Mouse (Mus musculus): ENCODE results near the gene Crybb2. TPM values are rescaled to one million over a fixed set of nuclear protein-coding genes. Genes with fewer than 3 reads are reported as not detected.
A peak's percentile ranks its signal among the peaks of the same experiment; 100 is the strongest.

Crybb2 gene
- polyA plus RNA-seq, 1 experiment from 2014 or later: not detected

GRCm38 (mm10) chr5:113087465-113087864, 17.5 kb upstream of the Crybb2 start:
- ATAC-seq (ENCODE audit: low FRiP score, low read depth): no peak
- Histone ChIP-seq H3K9me3 (no peaks in the 10 kb centered on the region), H3K27ac (no peak overlapping the region), H3K36me3 (no peaks in the 10 kb centered on the region), H3K4me3 (no peak overlapping the region), H3K4me1 (no peaks in the 10 kb centered on the region), H3K4me2 (replicated peaks) (no peak overlapping the region), H3K9ac (no peak overlapping the region), H3K27me3 (replicated peaks) (no peaks in the 10 kb centered on the region)
- WGBS: 98% methylated on average over 2 of the region's 2 CpGs

- Histone ChIP-seq H3K4me1 (no peaks in the 10 kb centered on the region), H3K4me3 (no peak overlapping the region), H3K9ac (no peak overlapping the region), H3K27ac (no peak overlapping the region), H3K27me3 (replicated peaks) (no peaks in the 10 kb centered on the region), H3K36me3 (no peaks in the 10 kb centered on the region), H3K9me3 (no peaks in the 10 kb centered on the region), H3K4me2 (replicated peaks) (no peak overlapping the region)
- ATAC-seq (ENCODE audit: low FRiP score, low read depth): no peak
- 70% methylated on average over 4 of the region's 4 CpGs for WGBS
Measured at GRCm38 (mm10) chr5:113086990-113087389, 17.1 kb upstream of the Crybb2 start.

- WGBS: 84% methylated on average over 12 of the region's 12 CpGs
- no peaks in the 10 kb centered on the region for H3K9me3 ChIP-seq
- no peak for ATAC-seq (ENCODE audit: low FRiP score, low read depth)
- no peak overlapping the region for H3K4me3 ChIP-seq
- H3K9ac ChIP-seq: no peak overlapping the region
- no peaks in the 10 kb centered on the region for H3K4me1 ChIP-seq
- no peaks in the 10 kb centered on the region for H3K27me3 ChIP-seq (replicated peaks)
- no peak overlapping the region for H3K27ac ChIP-seq
- no peaks in the 10 kb centered on the region for H3K36me3 ChIP-seq
- no peak overlapping the region for H3K4me2 ChIP-seq (replicated peaks)
Measured at GRCm38 (mm10) chr5:113086439-113086838, 16.5 kb upstream of the Crybb2 start.

- no peak overlapping the region for H3K27ac ChIP-seq
Measured at GRCm38 (mm10) chr5:113085931-113086330, 16.0 kb upstream of the Crybb2 start.

GRCm38 (mm10) chr5:113084309-113084708, 14.4 kb upstream of the Crybb2 start:
- no peak overlapping the region for H3K27ac ChIP-seq
- H3K9me3 ChIP-seq: no peaks in the 10 kb centered on the region
- H3K4me3 ChIP-seq: no peak overlapping the region
- WGBS: 77% methylated on average over 2 of the region's 2 CpGs
- no peak for ATAC-seq (ENCODE audit: low FRiP score, low read depth)
- no peaks in the 10 kb centered on the region; the same call in 1 of the 2 replicates for H3K4me1 ChIP-seq
- H3K4me2 ChIP-seq (replicated peaks): no peak overlapping the region
- H3K9ac ChIP-seq: no peak overlapping the region
- H3K36me3 ChIP-seq: no peaks in the 10 kb centered on the region
- no peaks in the 10 kb centered on the region for H3K27me3 ChIP-seq (replicated peaks)

More at GRCm38 (mm10) chr5:113085931-113086330, 16.0 kb upstream of the Crybb2 start:
- Histone ChIP-seq H3K9me3 (no peaks in the 10 kb centered on the region), H3K4me2 (replicated peaks) (no peak overlapping the region), H3K9ac (no peak overlapping the region), H3K4me1 (no peaks in the 10 kb centered on the region), H3K4me3 (no peak overlapping the region), H3K36me3 (no peaks in the 10 kb centered on the region), H3K27me3 (replicated peaks) (no peaks in the 10 kb centered on the region)
- ATAC-seq (ENCODE audit: low FRiP score, low read depth): no peak
- WGBS: 62% methylated on average over 2 of the region's 2 CpGs

- Histone ChIP-seq H3K4me3 (no peak overlapping the region), H3K27ac (no peak overlapping the region), H3K4me1 (no peaks in the 10 kb centered on the region; the same call in 1 of the 2 replicates), H3K27me3 (replicated peaks) (no peaks in the 10 kb centered on the region), H3K9me3 (no peaks in the 10 kb centered on the region), H3K36me3 (no peaks in the 10 kb centered on the region), H3K4me2 (replicated peaks) (no peak overlapping the region), H3K9ac (no peak overlapping the region)
- 71% methylated on average over 19 of the region's 19 CpGs for WGBS
- no peak for ATAC-seq (ENCODE audit: low FRiP score, low read depth)
Measured at GRCm38 (mm10) chr5:113082356-113083168, 12.6 kb upstream of the Crybb2 start.

- Histone ChIP-seq H3K4me3 (no peak within 1 kb of the TSS), H3K27me3 (replicated peaks) (no peaks in the 10 kb centered on the region), H3K4me1 (no peaks in the 10 kb centered on the region; the same call in 1 of the 2 replicates), H3K4me2 (replicated peaks) (no peak within 1 kb of the TSS), H3K27ac (no peak within 1 kb of the TSS), H3K9ac (no peak within 1 kb of the TSS), H3K36me3 (no peaks in the 10 kb centered on the region), H3K9me3 (no peaks in the 10 kb centered on the region)
- ATAC-seq (ENCODE audit: low FRiP score, low read depth): no peak
- WGBS: 86% methylated on average over 8 of the region's 8 CpGs
Measured at GRCm38 (mm10) chr5:113081439-113081838, 11.5 kb upstream of the Crybb2 start, which contains the start of gene Crybb3. TSS of gene Crybb3 (minus strand) at chr5:113081584.

- no peak for ATAC-seq (ENCODE audit: low FRiP score, low read depth)
- H3K27me3 ChIP-seq (replicated peaks): no peaks in the 10 kb centered on the region
- H3K4me2 ChIP-seq (replicated peaks): no peak overlapping the region
- H3K9me3 ChIP-seq: no peaks in the 10 kb centered on the region
- H3K27ac ChIP-seq: no peak overlapping the region
- WGBS: 92% methylated on average over 9 of the region's 9 CpGs
- no peaks in the 10 kb centered on the region; the same call in 1 of the 2 replicates for H3K4me1 ChIP-seq
- no peak overlapping the region for H3K4me3 ChIP-seq
- H3K36me3 ChIP-seq: no peaks in the 10 kb centered on the region
- no peak overlapping the region for H3K9ac ChIP-seq
Measured at GRCm38 (mm10) chr5:113081020-113081419, 11.1 kb upstream of the Crybb2 start.

- Histone ChIP-seq H3K4me2 (replicated peaks) (peak overlapping the region; percentile 34), H3K27ac (no peak overlapping the region), H3K9me3 (no peaks in the 10 kb centered on the region), H3K36me3 (no peaks in the 10 kb centered on the region), H3K4me1 (no peaks in the 10 kb centered on the region; the same call in 1 of the 2 replicates), H3K27me3 (replicated peaks) (no peaks in the 10 kb centered on the region), H3K4me3 (no peak overlapping the region), H3K9ac (no peak overlapping the region)
- 21% methylated on average over 21 of the region's 21 CpGs for WGBS
- ATAC-seq (ENCODE audit: low FRiP score, low read depth): no peak
Measured at GRCm38 (mm10) chr5:113079783-113080182, 9.9 kb upstream of the Crybb2 start.

GRCm38 (mm10) chr5:113078686-113079085, 8.8 kb upstream of the Crybb2 start:
- WGBS: 72% methylated on average over 5 of the region's 5 CpGs
- H3K4me2 ChIP-seq (replicated peaks): no peak overlapping the region
- ATAC-seq (ENCODE audit: low FRiP score, low read depth): no peak

GRCm38 (mm10) chr5:113054308-113054707, 15.6 kb downstream of the Crybb2 start:
- 4% methylated on average over 16 of the region's 16 CpGs for WGBS
- no peaks in the 10 kb centered on the region for H3K9me3 ChIP-seq
- no peak for ATAC-seq (ENCODE audit: low FRiP score, low read depth)
- no peak overlapping the region for H3K9ac ChIP-seq
- H3K4me2 ChIP-seq (replicated peaks): no peak overlapping the region
- H3K36me3 ChIP-seq: no peaks in the 10 kb centered on the region
- 0 out of 2 replicates have a peak, but pooled peaks cover 2% of the 10 kb centered on the region for H3K4me1 ChIP-seq
- H3K4me3 ChIP-seq: no peak overlapping the region
- H3K27me3 ChIP-seq (replicated peaks): 0 out of 2 replicates have a peak, but pooled peaks cover 5% of the 10 kb centered on the region
- H3K27ac ChIP-seq: no peak overlapping the region

More at GRCm38 (mm10) chr5:113078686-113079085, 8.8 kb upstream of the Crybb2 start:
- no peak overlapping the region for H3K4me3 ChIP-seq
- H3K27me3 ChIP-seq (replicated peaks): no peaks in the 10 kb centered on the region
- H3K36me3 ChIP-seq: no peaks in the 10 kb centered on the region
- H3K9me3 ChIP-seq: no peaks in the 10 kb centered on the region
- no peak overlapping the region for H3K9ac ChIP-seq
- H3K27ac ChIP-seq: no peak overlapping the region
- H3K4me1 ChIP-seq: no peaks in the 10 kb centered on the region; the same call in 1 of the 2 replicates

- Histone ChIP-seq H3K27ac (no peak overlapping the region), H3K9me3 (no peaks in the 10 kb centered on the region), H3K27me3 (replicated peaks) (0 out of 2 replicates have a peak, but pooled peaks cover 5% of the 10 kb centered on the region), H3K4me3 (no peak overlapping the region), H3K36me3 (no peaks in the 10 kb centered on the region), H3K4me2 (replicated peaks) (no peak overlapping the region), H3K9ac (no peak overlapping the region), H3K4me1 (peaks cover 2% of the 10 kb centered on the region; the same call in 1 of the 2 replicates)
- no peak for ATAC-seq (ENCODE audit: low FRiP score, low read depth)
- 56% methylated on average over 7 of the region's 7 CpGs for WGBS
Measured at GRCm38 (mm10) chr5:113050581-113051185, 19.2 kb downstream of the Crybb2 start.

Data from neural tube, embryonic 12.5 days (tissue).